Mouse (Mus musculus) CD4-positive, CD25-positive, alpha-beta regulatory T cell (primary cell): ENCODE data around the gene Gramd1c. TPM values are rescaled to one million over a fixed set of nuclear protein-coding genes. Genes with fewer than 3 reads are reported as not detected.

Source experiments
- polyA plus RNA-seq: library from polyadenylated mRNA; unstranded; fragments of 100-300 nt; shearing (Covaris generic); gene quantifications from one replicate; pipeline ENCODE4 v1.2.1, GENCODE M21; 2017

Gramd1c gene
- polyA plus RNA-seq, result 3.6 TPM

GRCm38 (mm10) chr16:44063025-44063894 is at the start of gene Gramd1c:
TSS of gene Gramd1c (minus strand) at chr16:44063345.

GRCm38 (mm10) chr16:43979328-43980109 is 83.6 kb downstream of the Gramd1c start, which contains the start of gene Zdhhc23:
TSS of gene Zdhhc23 (minus strand) at chr16:43979791.

Other genes starting within 250 kb of the Gramd1c start
- gene Ccdc191, start 173.5 kb downstream of the Gramd1c start, polyA plus RNA-seq, result 14.9 TPM
- 23.3 TPM for gene Qtrt2, start 136.5 kb downstream of the Gramd1c start, polyA plus RNA-seq
- 7.5 TPM for gene Zdhhc23, start 83.6 kb downstream of the Gramd1c start, polyA plus RNA-seq
- gene Atp6v1a, start 76.4 kb upstream of the Gramd1c start, polyA plus RNA-seq, result 21.3 TPM
- gene Naa50, start 76.5 kb upstream of the Gramd1c start, polyA plus RNA-seq, result 64.8 TPM
- gene Usf3, start 109.9 kb upstream of the Gramd1c start, polyA plus RNA-seq, result 7.1 TPM